Mouse (Mus musculus): ENCODE data around the gene Shmt1. TPM values are rescaled to one million over a fixed set of nuclear protein-coding genes. Genes with fewer than 3 reads are reported as not detected.

Gene Shmt1
- polyA plus RNA-seq, 1 experiment from 2014 or later = 40.2 TPM

GRCm38 (mm10) chr11:60787595-60787994 is 23.9 kb downstream of the Shmt1 start:
- no peaks in the 10 kb centered on the region for H3K4me1 ChIP-seq
- WGBS = 64% methylated on average over 1 of the region's 1 CpGs

GRCm38 (mm10) chr11:60784179-60784922 is 27.2 kb downstream of the Shmt1 start:
- Histone ChIP-seq H3K9ac (no peak overlapping the region; the same call in 1 of the 2 replicates), H3K4me3 (replicated peaks) (no peak overlapping the region), H3K4me1 (peaks cover 30% of the 10 kb centered on the region), H3K27me3 (no peaks in the 10 kb centered on the region), H3K9me3 (replicated peaks) (no peaks in the 10 kb centered on the region), H3K27ac (replicated peaks) (no peak overlapping the region), H3K36me3 (peaks cover 68% of the 10 kb centered on the region), H3K4me2 (replicated peaks) (no peak overlapping the region)
- no peak for ATAC-seq (ENCODE audit: insufficient number of reproducible peaks, low FRiP score, low TSS enrichment, low read depth)
- WGBS = 88% methylated on average over 8 of the region's 8 CpGs

More at GRCm38 (mm10) chr11:60787595-60787994, 23.9 kb downstream of the Shmt1 start:
- no peak overlapping the region for H3K9ac ChIP-seq
- no peak for ATAC-seq (ENCODE audit: insufficient number of reproducible peaks, low FRiP score, low TSS enrichment, low read depth)
- no peaks in the 10 kb centered on the region for H3K27me3 ChIP-seq
- no peaks in the 10 kb centered on the region for H3K9me3 ChIP-seq (replicated peaks)
- H3K4me3 ChIP-seq (replicated peaks) = no peak overlapping the region
- H3K36me3 ChIP-seq = peaks cover 79% of the 10 kb centered on the region
- no peak overlapping the region for H3K27ac ChIP-seq (replicated peaks)
- no peak overlapping the region for H3K4me2 ChIP-seq (replicated peaks)

GRCm38 (mm10) chr11:60779673-60780189 is 31.8 kb downstream of the Shmt1 start:
- H3K9me3 ChIP-seq (replicated peaks) = no peaks in the 10 kb centered on the region

GRCm38 (mm10) chr11:60777801-60778370 is 33.6 kb downstream of the Shmt1 start:
- Histone ChIP-seq H3K4me2 (replicated peaks) (peak overlapping the region; percentile 82), H3K27me3 (no peaks in the 10 kb centered on the region), H3K27ac (replicated peaks) (peak overlapping the region; percentile 91), H3K36me3 (peaks cover 15% of the 10 kb centered on the region; the same call in 1 of the 2 replicates), H3K4me1 (peaks cover 65% of the 10 kb centered on the region), H3K9me3 (replicated peaks) (no peaks in the 10 kb centered on the region), H3K4me3 (replicated peaks) (peak overlapping the region; percentile 75), H3K9ac (peak overlapping the region; percentile 60)
- no peak for ATAC-seq (ENCODE audit: insufficient number of reproducible peaks, low FRiP score, low TSS enrichment, low read depth)
- WGBS = 23% methylated on average over 16 of the region's 16 CpGs

More at GRCm38 (mm10) chr11:60779673-60780189, 31.8 kb downstream of the Shmt1 start:
- 91% methylated on average over 10 of the region's 10 CpGs for WGBS
- H3K9ac ChIP-seq = peak overlapping the region; percentile 18; the same call in 1 of the 2 replicates
- H3K4me3 ChIP-seq (replicated peaks) = peak overlapping the region; percentile 17; the same call in 1 of the 2 replicates
- peaks cover 65% of the 10 kb centered on the region for H3K4me1 ChIP-seq
- H3K27ac ChIP-seq (replicated peaks) = no peak overlapping the region
- no peak for ATAC-seq (ENCODE audit: insufficient number of reproducible peaks, low FRiP score, low TSS enrichment, low read depth)
- peak overlapping the region; percentile 37 for H3K4me2 ChIP-seq (replicated peaks)
- H3K36me3 ChIP-seq = peaks cover 29% of the 10 kb centered on the region
- no peaks in the 10 kb centered on the region for H3K27me3 ChIP-seq

- ATAC-seq (ENCODE audit: insufficient number of reproducible peaks, low FRiP score, low TSS enrichment, low read depth) = peak; percentile 96
- WGBS = under 1% methylated on average over 62 of the region's 62 CpGs
- H3K36me3 ChIP-seq = peaks cover 15% of the 10 kb centered on the region; the same call in 1 of the 2 replicates
- no peaks in the 10 kb centered on the region for H3K9me3 ChIP-seq (replicated peaks)
- H3K4me1 ChIP-seq = peaks cover 61% of the 10 kb centered on the region
- H3K9ac ChIP-seq = peak within 1 kb of the TSS; percentile 60
- peak within 1 kb of the TSS; percentile 82 for H3K4me2 ChIP-seq (replicated peaks)
- peak within 1 kb of the TSS; percentile 91 for H3K27ac ChIP-seq (replicated peaks)
- no peaks in the 10 kb centered on the region for H3K27me3 ChIP-seq
- H3K4me3 ChIP-seq (replicated peaks) = peak within 1 kb of the TSS; percentile 75
Measured at GRCm38 (mm10) chr11:60776829-60777740, 34.4 kb downstream of the Shmt1 start, which contains the start of the genes Top3a and Smcr8. Top3a (minus strand) TSS chr11:60777365. Smcr8 (plus strand) TSS chr11:60777524.

GRCm38 (mm10) chr11:60776107-60776828 is 35.2 kb downstream of the Shmt1 start:
- H3K4me1 ChIP-seq = peaks cover 53% of the 10 kb centered on the region

GRCm38 (mm10) chr11:60775578-60775977 is 35.9 kb downstream of the Shmt1 start:
- H3K4me3 ChIP-seq (replicated peaks) = peak overlapping the region; percentile 75
- no peaks in the 10 kb centered on the region for H3K27me3 ChIP-seq
- WGBS = 43% methylated on average over 6 of the region's 6 CpGs
- H3K4me2 ChIP-seq (replicated peaks) = peak overlapping the region; percentile 82
- H3K9me3 ChIP-seq (replicated peaks) = no peaks in the 10 kb centered on the region
- H3K27ac ChIP-seq (replicated peaks) = no peak overlapping the region
- peaks cover 46% of the 10 kb centered on the region for H3K4me1 ChIP-seq
- H3K36me3 ChIP-seq = peaks cover 15% of the 10 kb centered on the region; the same call in 1 of the 2 replicates
- no peak overlapping the region for H3K9ac ChIP-seq
- no peak for ATAC-seq (ENCODE audit: insufficient number of reproducible peaks, low FRiP score, low TSS enrichment, low read depth)

More at GRCm38 (mm10) chr11:60776107-60776828, 35.2 kb downstream of the Shmt1 start:
- Histone ChIP-seq H3K27me3 (no peaks in the 10 kb centered on the region), H3K4me3 (replicated peaks) (peak overlapping the region; percentile 75), H3K27ac (replicated peaks) (peak overlapping the region; percentile 91), H3K36me3 (peaks cover 15% of the 10 kb centered on the region; the same call in 1 of the 2 replicates), H3K9ac (peak overlapping the region; percentile 60), H3K9me3 (replicated peaks) (no peaks in the 10 kb centered on the region), H3K4me2 (replicated peaks) (peak overlapping the region; percentile 82)
- no peak for ATAC-seq (ENCODE audit: insufficient number of reproducible peaks, low FRiP score, low TSS enrichment, low read depth)
- 3% methylated on average over 17 of the region's 17 CpGs for WGBS

DNA sequence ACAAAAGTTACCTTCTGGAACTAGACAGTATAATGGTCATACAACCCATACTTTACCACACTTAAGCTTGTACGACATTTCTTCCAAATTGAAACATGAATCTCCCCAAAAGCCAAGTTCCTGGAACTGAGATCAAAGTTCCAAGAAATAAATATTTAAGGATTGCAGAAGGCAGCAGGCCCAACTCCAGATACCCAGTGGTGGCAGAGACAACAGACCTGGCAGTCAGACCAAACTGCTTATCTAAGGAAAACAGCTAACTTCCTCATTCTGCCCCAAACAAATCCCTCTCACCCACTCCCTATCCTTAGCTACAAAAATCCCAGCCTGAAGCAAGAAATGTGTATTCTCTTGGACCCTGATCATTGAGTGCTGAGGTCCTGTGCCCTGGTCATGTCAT is 36.7 kb downstream of the Shmt1 start:
- no peak overlapping the region for H3K9ac ChIP-seq
- H3K4me1 ChIP-seq = peaks cover 39% of the 10 kb centered on the region
- peak overlapping the region; percentile 82; the same call in 1 of the 2 replicates for H3K4me2 ChIP-seq (replicated peaks)
- no peak for ATAC-seq (ENCODE audit: insufficient number of reproducible peaks, low FRiP score, low TSS enrichment, low read depth)
- H3K36me3 ChIP-seq = peaks cover 9% of the 10 kb centered on the region; the same call in 1 of the 2 replicates
- H3K4me3 ChIP-seq (replicated peaks) = 0 out of 2 replicates have a peak overlapping the region, but pooled peaks have one; percentile 75
- H3K9me3 ChIP-seq (replicated peaks) = no peaks in the 10 kb centered on the region
- WGBS = 68% methylated on average over 1 of the region's 1 CpGs
- H3K27ac ChIP-seq (replicated peaks) = no peak overlapping the region
- no peaks in the 10 kb centered on the region for H3K27me3 ChIP-seq

DNA sequence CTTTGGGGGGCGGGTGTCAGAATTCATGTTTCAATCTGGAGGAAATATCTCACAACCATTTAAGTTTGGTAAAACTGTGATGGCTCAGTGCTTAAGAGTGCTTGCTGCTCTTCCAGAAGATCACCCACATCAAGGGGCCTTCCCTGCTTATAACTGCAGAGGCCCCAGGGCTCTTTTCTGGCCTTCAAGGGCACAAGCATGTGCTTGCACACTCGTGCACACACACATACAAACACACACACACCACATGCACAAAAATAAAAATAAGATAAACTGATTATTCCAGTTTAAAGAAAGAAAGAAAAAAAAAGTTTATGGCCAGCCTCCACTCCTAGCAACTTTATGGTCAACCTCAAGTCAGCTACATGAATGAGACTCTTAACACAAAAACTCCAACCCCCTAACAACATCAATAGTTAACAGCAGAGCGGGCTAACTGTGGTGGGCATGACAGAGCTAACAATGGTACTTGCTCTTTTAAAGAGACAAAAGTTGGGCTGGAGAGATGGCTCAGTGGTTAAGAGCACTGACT is 37.3 kb downstream of the Shmt1 start:
- no peak overlapping the region for H3K4me2 ChIP-seq (replicated peaks)
- H3K27ac ChIP-seq (replicated peaks) = no peak overlapping the region
- WGBS = 89% methylated on average over 3 of the region's 3 CpGs
- peaks cover 35% of the 10 kb centered on the region for H3K4me1 ChIP-seq
- no peak overlapping the region for H3K4me3 ChIP-seq (replicated peaks)
- H3K27me3 ChIP-seq = no peaks in the 10 kb centered on the region
- H3K9ac ChIP-seq = no peak overlapping the region
- ATAC-seq (ENCODE audit: insufficient number of reproducible peaks, low FRiP score, low TSS enrichment, low read depth) = no peak
- H3K9me3 ChIP-seq (replicated peaks) = no peaks in the 10 kb centered on the region
- H3K36me3 ChIP-seq = 0 out of 2 replicates have a peak, but pooled peaks cover 4% of the 10 kb centered on the region

- Histone ChIP-seq H3K27me3 (no peaks in the 10 kb centered on the region), H3K4me2 (replicated peaks) (no peak overlapping the region), H3K9me3 (replicated peaks) (no peaks in the 10 kb centered on the region), H3K36me3 (no peaks in the 10 kb centered on the region), H3K4me1 (peaks cover 20% of the 10 kb centered on the region), H3K4me3 (replicated peaks) (no peak overlapping the region), H3K27ac (replicated peaks) (no peak overlapping the region), H3K9ac (no peak overlapping the region)
- no peak for ATAC-seq (ENCODE audit: insufficient number of reproducible peaks, low FRiP score, low TSS enrichment, low read depth)
- WGBS = 81% methylated on average over 4 of the region's 4 CpGs
Measured at GRCm38 (mm10) chr11:60772161-60772560, 39.4 kb downstream of the Shmt1 start.
